Mouse (Mus musculus) spleen, adult 2 months (tissue): Measurements from ENCODE around the gene Gm9837.

ENCODE experiments used
- CTCF ChIP-seq: fragments of 200-500 bp; IDR thresholded peaks from 2 replicates; pipeline ENCODE4 v1.5.1; 2011; ENCODE audit warnings: mild to moderate bottlenecking, inconsistent platforms; ENCODE audit not compliant: insufficient read depth, insufficient read length, insufficient replicate concordance; ENCODE audit errors: extremely low read depth
- POLR2A ChIP-seq: fragments of 200-500 bp; IDR thresholded peaks from 2 replicates; pipeline ENCODE4 v1.6.1; 2011; ENCODE audit warnings: low read depth, low read length, inconsistent platforms

GRCm38 (mm10) chr11:53450070-53450705 lies 20.1 kb downstream of the Gm9837 start:
- TF ChIP-seq CTCF (no peak), POLR2A (no peak)
